Mouse (Mus musculus) thymus, adult 2 months (tissue): ENCODE measurements around the gene Atp2b2.

ENCODE experiments used
- CTCF ChIP-seq: fragments of 200-500 bp; IDR thresholded peaks from 2 replicates; pipeline ENCODE4 v1.5.1; 2012; ENCODE audit warnings: mild to moderate bottlenecking, control low read depth, low read length, moderate library complexity, borderline replicate concordance; ENCODE audit not compliant: control insufficient read depth, poor library complexity, insufficient read depth; ENCODE audit errors: extremely low read depth
- POLR2A ChIP-seq: fragments of 200-500 bp; IDR thresholded peaks from 2 replicates; pipeline ENCODE4 v1.6.1; 2012; ENCODE audit warnings: mild to moderate bottlenecking, low read length, control low read depth, moderate library complexity; ENCODE audit not compliant: control insufficient read depth, poor library complexity, insufficient read depth; ENCODE audit errors: extremely low read depth

DNA sequence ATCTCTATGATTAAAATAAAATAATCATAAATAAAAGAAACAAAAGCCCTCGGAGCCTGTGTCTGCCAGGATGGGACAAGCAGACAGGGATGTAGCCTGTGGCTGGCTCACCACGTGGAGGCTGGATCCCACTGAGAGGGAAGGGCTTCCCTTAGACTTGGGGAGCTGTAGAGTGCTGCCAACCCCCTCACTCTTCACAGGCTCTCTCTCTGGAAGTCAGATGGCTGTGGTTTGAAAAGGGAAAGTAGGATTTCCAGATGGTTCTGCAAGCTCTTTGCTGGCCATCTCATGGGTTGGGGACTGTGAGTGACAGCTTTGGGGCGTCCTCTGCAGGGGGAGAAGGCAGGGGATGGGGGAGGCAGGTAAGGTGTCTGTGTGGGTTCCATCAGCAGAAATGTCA is 163.0 kb downstream of the Atp2b2 start:
- TF ChIP-seq POLR2A = no peak
- no peak for TF ChIP-seq CTCF
